Mouse (Mus musculus): Measurements from ENCODE around the gene Pabpc4. TPM values are rescaled to one million over a fixed set of nuclear protein-coding genes. Genes with fewer than 3 reads are reported as not detected.

The Pabpc4 gene
- polyA plus RNA-seq, 1 experiment, result 60.3 TPM

DNA sequence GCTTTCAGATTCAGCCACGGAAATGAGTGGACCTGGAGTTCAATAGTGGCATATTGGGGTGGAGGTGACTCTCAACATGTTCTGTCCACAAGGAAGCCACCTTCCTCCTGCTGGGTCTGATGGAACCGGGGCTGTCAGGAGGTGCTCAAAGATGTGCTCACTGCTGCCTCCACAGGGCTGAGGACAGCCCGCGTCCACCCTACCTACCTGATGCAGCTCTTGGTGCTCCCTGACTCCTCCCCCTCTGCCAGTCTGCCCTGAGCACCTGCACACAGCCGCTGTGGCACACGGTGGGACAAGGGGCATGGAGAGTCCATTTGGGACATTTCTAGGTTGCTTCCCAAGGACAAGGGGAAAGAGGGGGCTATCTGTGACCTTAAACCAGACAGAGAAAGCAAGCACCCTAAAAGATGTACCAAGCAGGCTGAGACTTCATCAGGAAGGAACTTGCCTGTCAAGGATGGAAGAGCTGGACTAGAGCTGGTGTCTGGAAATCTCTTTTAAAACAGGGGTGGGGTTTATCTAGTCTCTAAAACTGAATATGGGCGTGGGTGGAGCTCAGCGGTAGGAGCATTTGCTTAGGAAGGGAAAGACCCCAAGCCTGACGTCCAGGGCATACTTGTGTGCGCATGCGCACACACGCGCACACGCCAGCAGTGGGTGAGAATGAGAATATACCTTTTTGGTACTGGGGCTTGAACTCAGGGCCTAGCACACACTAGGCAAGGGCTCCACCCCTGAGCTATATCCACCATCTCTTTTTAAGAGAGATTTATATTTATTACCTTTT, 73.8 kb downstream of the Pabpc4 start:
- 61% methylated on average over 14 of the region's 14 CpGs for WGBS
- no peak for DNase-seq
- H3K4me1 ChIP-seq (ENCODE audit: control insufficient read depth, insufficient read depth, low read length), result no peaks in the 10 kb centered on the region

DNA sequence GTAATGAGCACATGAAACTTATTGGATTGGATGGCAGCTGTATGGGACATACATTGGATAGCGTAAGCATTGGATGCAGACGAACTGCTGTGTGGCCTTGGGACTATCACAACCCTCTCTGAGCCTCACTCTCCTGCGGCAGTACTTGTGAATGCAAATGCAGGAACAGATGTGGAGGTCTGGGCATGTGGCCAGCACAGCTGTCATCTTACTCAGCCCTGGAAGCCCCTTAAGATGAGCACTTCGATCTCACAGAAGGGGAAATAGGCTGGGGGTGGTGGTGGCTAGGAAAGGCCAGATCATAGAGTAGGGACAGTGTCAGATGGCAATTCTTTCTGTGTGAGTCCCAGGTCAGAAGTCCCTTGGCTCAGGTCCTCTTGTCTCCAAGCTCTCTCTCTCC, 75.5 kb downstream of the Pabpc4 start:
- Histone ChIP-seq H3K4me3 (replicated peaks; ENCODE audit: extremely low read depth, low read depth, low read length) (no peak overlapping the region), H3K4me1 (ENCODE audit: control insufficient read depth, insufficient read depth, low read length) (no peaks in the 10 kb centered on the region)
- TF ChIP-seq CTCF (IDR thresholded peaks at IDR 0.05; ENCODE audit: insufficient read depth, low read length) (no peak), POLR2A (IDR thresholded peaks at IDR 0.05; ENCODE audit: borderline replicate concordance, extremely low read depth, low read depth, low read length) (no peak)
- WGBS, result 59% methylated on average over 4 of the region's 4 CpGs
- DNase-seq, result no peak

More for the DNA sequence above, 73.8 kb downstream of the Pabpc4 start:
- H3K4me3 ChIP-seq (replicated peaks; ENCODE audit: extremely low read depth, low read depth, low read length), result no peak overlapping the region
- TF ChIP-seq POLR2A (IDR thresholded peaks at IDR 0.05; ENCODE audit: borderline replicate concordance, extremely low read depth, low read depth, low read length) (no peak), CTCF (IDR thresholded peaks at IDR 0.05; ENCODE audit: insufficient read depth, low read length) (no peak)

DNA sequence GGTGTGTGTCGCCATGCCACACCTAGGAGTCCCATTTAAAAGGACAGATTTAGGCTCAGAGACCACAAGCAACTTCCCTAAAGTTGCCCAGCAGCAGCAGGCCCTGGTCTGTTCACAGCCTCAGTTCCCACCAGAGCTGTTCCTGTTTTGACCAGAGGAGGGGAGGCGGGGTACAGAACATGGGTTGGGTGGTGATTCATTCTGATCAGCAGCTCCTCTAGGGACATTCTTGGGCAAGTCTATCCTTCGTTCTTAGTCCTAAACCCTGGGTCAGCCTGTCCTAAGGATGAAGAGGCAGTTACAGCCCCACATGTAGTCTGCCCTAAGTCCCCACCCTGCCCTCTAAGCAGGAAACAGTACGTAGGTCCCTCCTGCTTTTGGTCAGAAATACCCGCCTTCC, 78.1 kb downstream of the Pabpc4 start:
- DNase-seq, result no peak
- no peak overlapping the region for H3K4me3 ChIP-seq (replicated peaks; ENCODE audit: extremely low read depth, low read depth, low read length)
- WGBS, result 69% methylated on average over 5 of the region's 5 CpGs

DNA sequence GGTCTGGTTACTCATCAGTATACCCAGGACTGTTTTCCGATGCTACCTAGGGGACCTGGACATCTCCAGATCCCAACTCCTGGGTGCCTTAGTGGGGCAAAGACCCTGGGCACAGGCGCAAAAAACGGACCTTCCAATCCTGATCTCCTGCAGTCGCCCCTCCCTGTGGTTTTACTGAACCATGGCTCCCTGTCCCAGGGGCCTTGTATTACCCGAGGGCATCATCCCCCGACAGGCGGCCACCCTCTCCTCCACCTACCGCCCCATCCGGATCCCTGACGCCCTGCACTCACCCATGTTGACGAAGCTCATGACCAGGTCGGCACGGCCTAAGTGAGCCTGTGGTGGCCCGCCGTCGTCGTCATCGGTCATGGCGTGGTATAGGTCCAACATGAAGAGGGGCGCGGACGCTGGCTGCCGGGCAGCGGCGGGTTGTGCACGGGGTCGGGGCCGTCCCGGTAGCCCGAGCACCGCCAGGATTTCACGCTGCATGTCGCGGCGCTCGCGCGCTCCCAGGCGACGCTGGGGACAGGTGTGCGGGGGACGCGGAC, 80.0 kb downstream of the Pabpc4 start:
- 3% methylated on average over 43 of the region's 43 CpGs for WGBS
- DNase-seq, result no peak
- Histone ChIP-seq H3K4me1 (ENCODE audit: control insufficient read depth, insufficient read depth, low read length) (peaks cover 2% of the 10 kb centered on the region; the same call in 1 of the 2 replicates), H3K4me3 (replicated peaks; ENCODE audit: extremely low read depth, low read depth, low read length) (peak overlapping the region; percentile 74)
- no peak for TF ChIP-seq CTCF (IDR thresholded peaks at IDR 0.05; ENCODE audit: insufficient read depth, low read length)
- no peak for TF ChIP-seq POLR2A (IDR thresholded peaks at IDR 0.05; ENCODE audit: borderline replicate concordance, extremely low read depth, low read depth, low read length)

More for the DNA sequence above, 78.1 kb downstream of the Pabpc4 start:
- TF ChIP-seq POLR2A (IDR thresholded peaks at IDR 0.05; ENCODE audit: borderline replicate concordance, extremely low read depth, low read depth, low read length) (no peak), CTCF (IDR thresholded peaks at IDR 0.05; ENCODE audit: insufficient read depth, low read length) (no peak)
- H3K4me1 ChIP-seq (ENCODE audit: control insufficient read depth, insufficient read depth, low read length), result peaks cover 2% of the 10 kb centered on the region; the same call in 1 of the 2 replicates

DNA sequence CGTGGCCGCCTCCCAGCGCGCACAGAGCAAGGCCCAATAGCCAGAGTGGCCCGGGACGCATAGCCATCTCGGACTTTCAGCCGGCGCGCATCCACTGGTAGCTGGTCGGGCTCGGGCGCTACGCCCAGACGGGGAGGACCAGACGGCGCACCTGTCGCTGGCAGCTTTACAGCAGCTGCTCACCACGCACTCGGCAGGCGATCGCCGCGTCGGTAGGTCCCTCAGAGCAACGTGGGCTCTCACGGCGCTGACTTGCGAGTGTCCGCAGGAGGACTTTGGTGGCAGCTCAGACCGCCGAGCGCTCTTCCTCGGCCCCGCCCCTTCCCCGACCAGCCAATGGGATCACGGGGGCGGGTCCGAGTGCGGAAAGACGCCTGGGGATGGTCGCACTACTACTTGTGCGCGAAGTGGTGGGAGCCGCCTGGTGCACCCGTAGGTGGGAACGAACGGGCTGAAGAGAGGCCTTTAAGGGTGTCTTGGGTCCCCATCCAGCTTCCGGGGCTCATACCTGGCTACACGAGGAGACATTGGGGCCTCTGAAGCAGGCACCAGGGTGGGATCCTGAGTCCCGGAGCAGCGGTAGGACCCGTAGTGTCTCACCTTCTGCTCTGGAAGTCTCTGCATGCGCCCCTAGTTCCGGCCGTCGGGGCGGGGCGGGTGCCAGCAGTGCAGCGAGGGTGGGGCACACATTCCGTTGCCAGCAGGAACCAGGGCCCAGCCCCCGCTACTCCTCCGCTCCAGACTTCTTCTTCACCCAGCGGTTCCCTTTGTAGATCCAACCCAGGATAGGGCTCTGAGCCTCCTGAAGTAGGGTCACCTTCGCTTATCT, 80.7 kb downstream of the Pabpc4 start, which contains the start of gene Bmp8a:
Gene Bmp8a, minus strand, starts transcription at position 611 of the 829 bp plus-strand sequence.
- under 1% methylated on average over 65 of the region's 65 CpGs for WGBS
- peaks cover 2% of the 10 kb centered on the region; the same call in 1 of the 2 replicates for H3K4me1 ChIP-seq (ENCODE audit: control insufficient read depth, insufficient read depth, low read length)
- DNase-seq, result peak; percentile 70
- H3K4me3 ChIP-seq (replicated peaks; ENCODE audit: extremely low read depth, low read depth, low read length), result peak within 1 kb of the TSS; percentile 74
- TF ChIP-seq CTCF (IDR thresholded peaks at IDR 0.05; ENCODE audit: insufficient read depth, low read length) (no peak), POLR2A (IDR thresholded peaks at IDR 0.05; ENCODE audit: borderline replicate concordance, extremely low read depth, low read depth, low read length) (no peak)

DNA sequence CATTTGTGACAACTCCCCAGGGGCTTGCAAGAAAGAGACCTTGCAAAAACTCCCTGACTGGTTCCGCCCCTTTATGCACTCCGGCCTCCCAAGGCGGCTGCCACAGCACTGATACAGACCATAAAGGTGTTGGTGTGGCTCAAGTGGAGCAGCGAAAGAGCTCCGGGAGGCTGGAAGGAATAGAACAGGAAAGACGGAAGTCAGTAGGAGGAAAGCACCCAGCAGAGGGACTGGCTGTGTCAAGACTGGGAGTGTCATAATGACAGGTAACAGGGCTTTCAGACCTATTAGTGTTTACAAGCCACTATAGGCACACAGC, 81.3 kb downstream of the Pabpc4 start:
- no peak for TF ChIP-seq POLR2A (IDR thresholded peaks at IDR 0.05; ENCODE audit: borderline replicate concordance, extremely low read depth, low read depth, low read length)
- TF ChIP-seq CTCF (IDR thresholded peaks at IDR 0.05; ENCODE audit: insufficient read depth, low read length), result no peak
- Histone ChIP-seq H3K4me3 (replicated peaks; ENCODE audit: extremely low read depth, low read depth, low read length) (peak overlapping the region; percentile 74), H3K4me1 (ENCODE audit: control insufficient read depth, insufficient read depth, low read length) (peaks cover 2% of the 10 kb centered on the region; the same call in 1 of the 2 replicates)
- 4% methylated on average over 6 of the region's 6 CpGs for WGBS
- DNase-seq, result no peak

Other genes starting within 250 kb of the Pabpc4 start
- gene Trit1, start 245.8 kb upstream of the Pabpc4 start, polyA plus RNA-seq (2012; rRNA removed), result 4.2 and 4.5 TPM in 2 replicates
- gene Bmp8b, start 157.2 kb upstream of the Pabpc4 start, polyA plus RNA-seq (2012; rRNA removed), result 0.06 and 0.07 TPM in 2 replicates
- gene Oxct2b, start 146.1 kb upstream of the Pabpc4 start, polyA plus RNA-seq (2012; rRNA removed), result not detected in 2 replicates
- 13.0 and 15.3 TPM in 2 replicates for gene Ppie, start 122.4 kb upstream of the Pabpc4 start, polyA plus RNA-seq (2012; rRNA removed)
- 2.6 and 2.8 TPM in 2 replicates for gene Hpcal4, start 79.1 kb upstream of the Pabpc4 start, polyA plus RNA-seq (2012; rRNA removed)
- 0.69 and 0.77 TPM in 2 replicates for gene Nt5c1a, start 60.8 kb upstream of the Pabpc4 start, polyA plus RNA-seq (2012; rRNA removed)
- gene Heyl, start 28.8 kb upstream of the Pabpc4 start, polyA plus RNA-seq (2012; rRNA removed), result 17.9 and 18.0 TPM in 2 replicates
- not detected in 2 replicates for gene Oxct2a, start 61.3 kb downstream of the Pabpc4 start, polyA plus RNA-seq (2012; rRNA removed)
- gene Bmp8a, start 80.9 kb downstream of the Pabpc4 start, polyA plus RNA-seq (2012; rRNA removed), result 0.27 and 0.55 TPM in 2 replicates